Mouse (Mus musculus): ENCODE data around the gene Erf.

GRCm38 (mm10) chr7:25209161-25209622 is 41.4 kb downstream of the Erf start:
- TF ChIP-seq CTCF (IDR thresholded peaks at IDR 0.05; ENCODE audit: low read depth, low read length) (no peak), POLR2A (IDR thresholded peaks at IDR 0.05; ENCODE audit: extremely low read depth, insufficient read depth, low read length) (no peak)

All from liver, adult 2 months (tissue).